Mouse (Mus musculus) spleen, adult 2 months (tissue): ENCODE data around the gene Rnf114. TPM values are rescaled to one million over a fixed set of nuclear protein-coding genes. Genes with fewer than 3 reads are reported as not detected.
A peak's percentile ranks its signal among the peaks of the same experiment; 100 is the strongest.

ENCODE experiments used
- DNase-seq, 2 experiments: peaks; one replicate each; pipeline versions ENCODE4 v3.0.0 to v3.0.0-alpha.2; 2012 to 2021; ENCODE audit warnings: low spot score in 2 of 2, low read depth in 1 of 2
- H3K27ac ChIP-seq: fragments of 200-500 bp; 2 replicates; pipeline ENCODE4 v1.5.1; 2012; ENCODE audit warnings: low read length, inconsistent platforms; ENCODE audit not compliant: insufficient read depth
- H3K27me3 ChIP-seq: fragments of 200-500 bp; 2 replicates; pipeline ENCODE4 v1.6.1; 2012; ENCODE audit warnings: mild to moderate bottlenecking, moderate library complexity, low read length, inconsistent platforms; ENCODE audit not compliant: control insufficient read depth, insufficient read depth
- H3K36me3 ChIP-seq: fragments of 200-500 bp; 2 replicates; pipeline ENCODE4 v1.6.1; 2012; ENCODE audit warnings: mild to moderate bottlenecking, low read length, inconsistent platforms; ENCODE audit not compliant: control insufficient read depth, insufficient read depth
- H3K4me1 ChIP-seq: fragments of 200-500 bp; 2 replicates; pipeline ENCODE4 v1.6.1; 2011; ENCODE audit warnings: inconsistent platforms; ENCODE audit not compliant: control insufficient read depth, insufficient read depth, insufficient read length
- H3K4me3 ChIP-seq: fragments of 200-500 bp; 2 replicates; pipeline ENCODE4 v1.5.1; 2011; ENCODE audit warnings: mild to moderate bottlenecking, inconsistent platforms; ENCODE audit not compliant: insufficient read depth, insufficient read length; ENCODE audit errors: extremely low read depth
- CTCF ChIP-seq: fragments of 200-500 bp; IDR thresholded peaks from 2 replicates; pipeline ENCODE4 v1.5.1; 2011; ENCODE audit warnings: mild to moderate bottlenecking, inconsistent platforms; ENCODE audit not compliant: insufficient read depth, insufficient read length, insufficient replicate concordance; ENCODE audit errors: extremely low read depth
- POLR2A ChIP-seq: fragments of 200-500 bp; IDR thresholded peaks from 2 replicates; pipeline ENCODE4 v1.6.1; 2011; ENCODE audit warnings: low read depth, low read length, inconsistent platforms
- WGBS: fragments of 180-500 bp; shearing (Covaris S2); methylation state at CpG from one replicate; pipeline ENCODE4 v1.1.7; 2018; 5-methylcytosine and 5-hydroxymethylcytosine counted together
- polyA plus RNA-seq: library from polyadenylated mRNA; depleted of rRNA; stranded (reverse); fragments of >200 nt; gene quantifications from 2 replicates; pipeline ENCODE4 v1.2.3, GENCODE M21; 2012

Rnf114 gene
- polyA plus RNA-seq, 1 experiment = 88.0 TPM

GRCm38 (mm10) chr2:167512365-167512764 is 19.9 kb downstream of the Rnf114 start:
- H3K4me1 ChIP-seq = peaks cover 5% of the 10 kb centered on the region; the same call in 1 of the 2 replicates
- 93% methylated on average over 9 of the region's 9 CpGs for WGBS
- no peak for DNase-seq
- H3K4me3 ChIP-seq = no peak overlapping the region
- TF ChIP-seq CTCF (no peak), POLR2A (no peak)
- H3K27ac ChIP-seq = no peak overlapping the region
- peaks cover 66% of the 10 kb centered on the region for H3K36me3 ChIP-seq
- H3K27me3 ChIP-seq = no peaks in the 10 kb centered on the region

GRCm38 (mm10) chr2:167512970-167513369 is 20.5 kb downstream of the Rnf114 start:
- no peak for DNase-seq
- no peak for TF ChIP-seq CTCF
- no peak for TF ChIP-seq POLR2A
- H3K36me3 ChIP-seq = peaks cover 68% of the 10 kb centered on the region
- H3K27ac ChIP-seq = no peak overlapping the region
- H3K27me3 ChIP-seq = no peaks in the 10 kb centered on the region
- WGBS = 93% methylated on average over 5 of the region's 5 CpGs
- H3K4me3 ChIP-seq = no peak overlapping the region
- peaks cover 5% of the 10 kb centered on the region; the same call in 1 of the 2 replicates for H3K4me1 ChIP-seq

GRCm38 (mm10) chr2:167514641-167515040 is 22.2 kb downstream of the Rnf114 start:
- Histone ChIP-seq H3K27ac (no peak overlapping the region), H3K4me3 (no peak overlapping the region), H3K4me1 (peaks cover 5% of the 10 kb centered on the region; the same call in 1 of the 2 replicates), H3K27me3 (no peaks in the 10 kb centered on the region), H3K36me3 (peaks cover 67% of the 10 kb centered on the region)
- TF ChIP-seq POLR2A = no peak
- TF ChIP-seq CTCF = no peak
- WGBS = 95% methylated on average over 4 of the region's 4 CpGs
- no peak for DNase-seq

GRCm38 (mm10) chr2:167515688-167516087 is 23.2 kb downstream of the Rnf114 start:
- Histone ChIP-seq H3K27ac (no peak overlapping the region), H3K4me1 (no peaks in the 10 kb centered on the region), H3K36me3 (peaks cover 67% of the 10 kb centered on the region), H3K27me3 (no peaks in the 10 kb centered on the region), H3K4me3 (no peak overlapping the region)
- no peak for TF ChIP-seq CTCF
- no peak for TF ChIP-seq POLR2A
- 93% methylated on average over 5 of the region's 5 CpGs for WGBS
- DNase-seq = no peak

- no peak overlapping the region for H3K27ac ChIP-seq
Measured at GRCm38 (mm10) chr2:167519606-167520252, 27.3 kb downstream of the Rnf114 start.

GRCm38 (mm10) chr2:167528278-167528677 is 35.8 kb downstream of the Rnf114 start:
- TF ChIP-seq CTCF = peak; percentile 38; the same call in 1 of the 2 replicates
- TF ChIP-seq POLR2A = no peak
- H3K36me3 ChIP-seq = no peaks in the 10 kb centered on the region
- 29% methylated on average over 5 of the region's 5 CpGs for WGBS
- DNase-seq = peak in 1 of 2 experiments; percentile 39
- H3K4me1 ChIP-seq = no peaks in the 10 kb centered on the region
- H3K27me3 ChIP-seq = no peaks in the 10 kb centered on the region
- H3K27ac ChIP-seq = no peak overlapping the region
- no peak overlapping the region for H3K4me3 ChIP-seq

More at GRCm38 (mm10) chr2:167519606-167520252, 27.3 kb downstream of the Rnf114 start:
- Histone ChIP-seq H3K4me1 (no peaks in the 10 kb centered on the region), H3K27me3 (no peaks in the 10 kb centered on the region), H3K36me3 (peaks cover 35% of the 10 kb centered on the region), H3K4me3 (no peak overlapping the region)
- no peak for DNase-seq
- no peak for TF ChIP-seq POLR2A
- TF ChIP-seq CTCF = no peak
- 83% methylated on average over 5 of the region's 5 CpGs for WGBS

GRCm38 (mm10) chr2:167529935-167530513 is 37.6 kb downstream of the Rnf114 start:
- DNase-seq = no peak
- Histone ChIP-seq H3K4me3 (no peak overlapping the region), H3K27me3 (no peaks in the 10 kb centered on the region), H3K4me1 (no peaks in the 10 kb centered on the region), H3K27ac (no peak overlapping the region), H3K36me3 (no peaks in the 10 kb centered on the region)
- TF ChIP-seq CTCF (no peak), POLR2A (no peak)
- WGBS = 86% methylated on average over 5 of the region's 5 CpGs
